Comparison of ENCODE assay signal across 29 mouse cellular contexts in genomic region chr6:119915710-119916109, GRCm38 (mm10). TPM values are rescaled to one million over a fixed set of nuclear protein-coding genes. Genes with fewer than 3 reads are reported as not detected.
DNase-seq lines count a peak whose midpoint lies in the region; ATAC-seq and TF ChIP-seq lines count a peak whose summit lies in the region.
"Had no signal": no experiment of that assay in that cellular context is flagged by ENCODE, and none has a peak within 500 bp of the region (broad histone marks: within the 10 kb centered on the region; RNA-seq: fewer than 3 reads in every experiment).

No protein-coding gene starts in this region.

- TF ChIP-seq CTCF in gastrocnemius, adult 2 months (IDR thresholded peaks at IDR 0.05): no peak

- ATAC-seq in liver, embryonic 16.5 days (ENCODE audit: low read depth): 0 out of 2 replicates have a peak, but pooled peaks have one; percentile 24
- no peak for ATAC-seq in liver, embryonic 11.5 days (replicated peaks; ENCODE audit: low FRiP score)
- peak; percentile 73 for ATAC-seq in granulocyte monocyte progenitor cell, adult 5-6 weeks (replicated peaks; ENCODE audit: poor library complexity, severe bottlenecking)
- peak; percentile 13; the same call in 1 of the 2 replicates for ATAC-seq in neutrophil, adult 5-6 weeks (ENCODE audit: extremely low read depth, insufficient number of reproducible peaks, low FRiP score, poor library complexity, severe bottlenecking)
- ATAC-seq in midbrain, embryonic 13.5 days: no peak
- ATAC-seq: activated CD4-positive, CD25-positive, alpha-beta regulatory T cell, adult 4 months; forebrain, embryonic 16.5 days; hindbrain, embryonic 16.5 days had no signal

- no peaks in the 10 kb centered on the region for H3K4me1 ChIP-seq in liver, embryonic 16.5 days (ENCODE audit: control insufficient read depth, low read depth, low read length)
- H3K4me1 ChIP-seq in liver, embryonic 11.5 days (replicated peaks; ENCODE audit: control insufficient read depth, insufficient read depth, low read length): no peaks in the 10 kb centered on the region
- no peaks in the 10 kb centered on the region for H3K4me1 ChIP-seq in midbrain, embryonic 13.5 days (replicated peaks)
- H3K4me1 ChIP-seq: embryonic facial prominence, embryonic 10.5 days; embryonic facial prominence, embryonic 13.5 days; forebrain, embryonic 12.5 days; hindbrain, embryonic 10.5 days; hindbrain, embryonic 13.5 days had no signal

- no peaks in the 10 kb centered on the region for H3K9me3 ChIP-seq in liver, embryonic 16.5 days (replicated peaks; ENCODE audit: control insufficient read depth, low read length)
- no peaks in the 10 kb centered on the region for H3K9me3 ChIP-seq in liver, embryonic 11.5 days (ENCODE audit: control insufficient read depth, low read length)
- no peaks in the 10 kb centered on the region for H3K9me3 ChIP-seq in midbrain, embryonic 13.5 days
- H3K9me3 ChIP-seq: embryonic facial prominence, embryonic 10.5 days; embryonic facial prominence, embryonic 13.5 days; forebrain, embryonic 12.5 days; heart, embryonic 12.5 days; heart, embryonic 15.5 days; hindbrain, embryonic 10.5 days; hindbrain, embryonic 13.5 days had no signal

- DNase-seq in gastrocnemius, adult 2 months: no peak
- no peak for DNase-seq in gastrocnemius, postnatal 4 days (ENCODE audit: low spot score in 2 of 2)
- no peak for DNase-seq in liver, embryonic 11.5 days (ENCODE audit: low spot score)
- DNase-seq in right cerebral cortex, postnatal 4 days: no peak
- DNase-seq: adrenal gland, postnatal 10 days; adrenal gland, postnatal 36 days; cerebellum, adult 11 months; cerebellum, adult 2 months; cerebellum, postnatal 10 days; cerebellum, postnatal 36 days; embryo, embryonic 11 days; gastrocnemius, postnatal 14 days; heart, postnatal 10 days; heart, postnatal 36 days had no signal

- peaks cover 26% of the 10 kb centered on the region for H3K36me3 ChIP-seq in liver, embryonic 16.5 days (ENCODE audit: control insufficient read depth, insufficient read depth)
- peaks cover 20% of the 10 kb centered on the region; the same call in 1 of the 2 replicates for H3K36me3 ChIP-seq in liver, embryonic 11.5 days (ENCODE audit: control insufficient read depth, insufficient read depth, low read length)
- H3K36me3 ChIP-seq in midbrain, embryonic 13.5 days: peaks cover 83% of the 10 kb centered on the region

- H3K9ac ChIP-seq in liver, embryonic 16.5 days (ENCODE audit: low read depth, low read length): no peak overlapping the region
- no peak overlapping the region for H3K9ac ChIP-seq in liver, embryonic 11.5 days (ENCODE audit: low read depth, low read length)
- H3K9ac ChIP-seq in midbrain, embryonic 13.5 days (replicated peaks): no peak overlapping the region
- H3K9ac ChIP-seq: embryonic facial prominence, embryonic 13.5 days; forebrain, embryonic 12.5 days; heart, embryonic 12.5 days; heart, embryonic 15.5 days; hindbrain, embryonic 13.5 days had no signal

- no peak overlapping the region; the same call in 1 of the 2 replicates for H3K4me3 ChIP-seq in gastrocnemius, adult 2 months
- no peak overlapping the region for H3K4me3 ChIP-seq in liver, embryonic 16.5 days (ENCODE audit: low read depth, low read length)
- H3K4me3 ChIP-seq in liver, embryonic 11.5 days (ENCODE audit: low read depth, low read length): no peak overlapping the region
- no peak overlapping the region for H3K4me3 ChIP-seq in midbrain, embryonic 13.5 days (replicated peaks)
- H3K4me3 ChIP-seq: embryonic facial prominence, embryonic 10.5 days; embryonic facial prominence, embryonic 13.5 days; erythroblast, embryonic 14.5 days; forebrain, embryonic 12.5 days; heart, embryonic 12.5 days; heart, embryonic 15.5 days; hindbrain, embryonic 10.5 days; hindbrain, embryonic 13.5 days had no signal

- no peaks in the 10 kb centered on the region for H3K27me3 ChIP-seq in liver, embryonic 16.5 days (ENCODE audit: control insufficient read depth, insufficient read depth, low read depth, low read length)
- H3K27me3 ChIP-seq in liver, embryonic 11.5 days (replicated peaks; ENCODE audit: control insufficient read depth, insufficient read depth, low read length): no peaks in the 10 kb centered on the region
- no peaks in the 10 kb centered on the region for H3K27me3 ChIP-seq in midbrain, embryonic 13.5 days
- H3K27me3 ChIP-seq: embryonic facial prominence, embryonic 13.5 days; forebrain, embryonic 12.5 days; heart, embryonic 12.5 days; heart, embryonic 15.5 days; hindbrain, embryonic 13.5 days had no signal

- intact Hi-C loops in gastrocnemius, adult 2 months (cut with DNase I): no loop called here

- H3K27ac ChIP-seq in gastrocnemius, adult 2 months: peak overlapping the region; percentile 82
- no peak overlapping the region for H3K27ac ChIP-seq in liver, embryonic 16.5 days (ENCODE audit: low read length)
- no peak overlapping the region for H3K27ac ChIP-seq in liver, embryonic 11.5 days (ENCODE audit: low read depth, low read length)
- no peak overlapping the region for H3K27ac ChIP-seq in midbrain, embryonic 13.5 days
- H3K27ac ChIP-seq: embryonic facial prominence, embryonic 10.5 days; embryonic facial prominence, embryonic 13.5 days; forebrain, embryonic 12.5 days; hindbrain, embryonic 10.5 days; hindbrain, embryonic 13.5 days had no signal

- H3K4me2 ChIP-seq in liver, embryonic 16.5 days (ENCODE audit: low read depth, low read length): no peak overlapping the region
- H3K4me2 ChIP-seq in liver, embryonic 11.5 days: no peak overlapping the region
- no peak overlapping the region for H3K4me2 ChIP-seq in midbrain, embryonic 13.5 days (replicated peaks)
- H3K4me2 ChIP-seq: embryonic facial prominence, embryonic 13.5 days; forebrain, embryonic 12.5 days; heart, embryonic 12.5 days; heart, embryonic 15.5 days; hindbrain, embryonic 13.5 days had no signal

- WGBS in liver, embryonic 16.5 days (ENCODE audit: insufficient replicate concordance): 78% methylated on average over 5 of the region's 5 CpGs
- WGBS in liver, embryonic 11.5 days: 87% methylated on average over 5 of the region's 5 CpGs
- WGBS in midbrain, embryonic 13.5 days: 94% methylated on average over 5 of the region's 5 CpGs

RNA-seq across cellular contexts. Expression of gene Rad52, which starts 13.2 kb away (rescaled TPM):
- total RNA-seq in gastrocnemius, adult 2 months (2021): 10 to 100 TPM; 15.1 to 18.2 TPM
- total RNA-seq in gastrocnemius, postnatal 4 days (2021): 10 to 100 TPM; 16.1 to 23.5 TPM
- 8.3 and 8.7 TPM in 2 replicates for polyA plus RNA-seq in liver, embryonic 16.5 days (2015; fragmentation: Nextera tagmentation; extraction: Ambion mirVana)
- polyA plus RNA-seq in liver, embryonic 11.5 days (2014; fragmentation: Nextera tagmentation; extraction: Ambion mirVana): 23.9 and 24.7 TPM in 2 replicates
- 14.2 and 27.1 TPM in 2 replicates for total RNA-seq in granulocyte monocyte progenitor cell, adult 5-6 weeks (2014; fragmentation: Nextera tagmentation)
- 14.9 and 19.9 TPM in 2 replicates for total RNA-seq in granulocyte monocyte progenitor cell, adult 5-6 weeks (2017)
- 36.0 and 36.3 TPM in 2 replicates for total RNA-seq in neutrophil, adult 5-6 weeks (2017)
- polyA plus RNA-seq in midbrain, embryonic 13.5 days (2015; fragmentation: Nextera tagmentation; extraction: Ambion mirVana): 27.1 and 28.9 TPM in 2 replicates

Comparison
In these comparisons a context has a peak if more than half of its experiments do, and no peak if none do; other contexts are left out.
1. ATAC-seq: peak in liver, embryonic 16.5 days (single experiment), granulocyte monocyte progenitor cell, adult 5-6 weeks (single experiment) and neutrophil, adult 5-6 weeks (single experiment); none in liver, embryonic 11.5 days (single experiment) and midbrain, embryonic 13.5 days (single experiment).